Mouse (Mus musculus) macrophage (primary cell): ENCODE data around the gene Prkcg. TPM values are rescaled to one million over a fixed set of nuclear protein-coding genes. Genes with fewer than 3 reads are reported as not detected.

Experiments used
- H3K27ac ChIP-seq: fragments of 350-480 bp; formaldehyde crosslinking; 2 replicates; pipeline ENCODE4 v1.9.0; 2021
- H3K36me3 ChIP-seq: fragments of 350-480 bp; formaldehyde crosslinking; 2 replicates; pipeline ENCODE4 v1.9.0; 2021; ENCODE audit errors: inconsistent target
- H3K4me3 ChIP-seq: fragments of 350-480 bp; formaldehyde crosslinking; 2 replicates; pipeline ENCODE4 v1.9.0; 2021; ENCODE audit errors: inconsistent target
- H3K79me2 ChIP-seq: fragments of 350-480 bp; formaldehyde crosslinking; 2 replicates; pipeline ENCODE4 v1.9.0; 2021; ENCODE audit errors: inconsistent target
- WGBS: methylation state at CpG from one replicate; pipeline ENCODE4 v1.1.7; 2026; ENCODE audit warnings: inconsistent platforms; ENCODE audit not compliant: missing documents; 5-methylcytosine and 5-hydroxymethylcytosine counted together
- polyA plus RNA-seq: library from polyadenylated mRNA; stranded (reverse); fragments of 250-400 nt; gene quantifications from 3 replicates; pipeline ENCODE4 v1.2.4, GENCODE M21; 2018; ENCODE audit warnings: inconsistent platforms

Prkcg gene
- polyA plus RNA-seq, 1 experiment from 2014 or later = 0.11 TPM

- peaks cover 30% of the 10 kb centered on the region for H3K79me2 ChIP-seq
- no peak overlapping the region for H3K27ac ChIP-seq
- 69% methylated on average over 7 of the region's 7 CpGs for WGBS
- H3K4me3 ChIP-seq = no peak overlapping the region
- H3K36me3 ChIP-seq = peaks cover 24% of the 10 kb centered on the region
These were observed 11.1 kb downstream of the Prkcg start for GRCm38 (mm10) chr7:3299941-3300617.

- 77% methylated on average over 8 of the region's 8 CpGs for WGBS
- Histone ChIP-seq H3K4me3 (no peak overlapping the region), H3K27ac (no peak overlapping the region), H3K79me2 (peaks cover 29% of the 10 kb centered on the region), H3K36me3 (peaks cover 24% of the 10 kb centered on the region)
These were observed 12.1 kb downstream of the Prkcg start for GRCm38 (mm10) chr7:3300891-3301627.

- no peak overlapping the region for H3K4me3 ChIP-seq
- 13% methylated on average over 33 of the region's 33 CpGs for WGBS
These were observed 12.9 kb downstream of the Prkcg start for GRCm38 (mm10) chr7:3301628-3302555.

GRCm38 (mm10) chr7:3302556-3303275, 13.7 kb downstream of the Prkcg start:
- no peak overlapping the region for H3K4me3 ChIP-seq
- no peak overlapping the region for H3K27ac ChIP-seq
- WGBS = 6% methylated on average over 16 of the region's 16 CpGs
- peaks cover 12% of the 10 kb centered on the region for H3K79me2 ChIP-seq
- peaks cover 12% of the 10 kb centered on the region for H3K36me3 ChIP-seq

More at GRCm38 (mm10) chr7:3301628-3302555, 12.9 kb downstream of the Prkcg start:
- H3K79me2 ChIP-seq = peaks cover 21% of the 10 kb centered on the region
- no peak overlapping the region for H3K27ac ChIP-seq
- H3K36me3 ChIP-seq = peaks cover 20% of the 10 kb centered on the region

DNA sequence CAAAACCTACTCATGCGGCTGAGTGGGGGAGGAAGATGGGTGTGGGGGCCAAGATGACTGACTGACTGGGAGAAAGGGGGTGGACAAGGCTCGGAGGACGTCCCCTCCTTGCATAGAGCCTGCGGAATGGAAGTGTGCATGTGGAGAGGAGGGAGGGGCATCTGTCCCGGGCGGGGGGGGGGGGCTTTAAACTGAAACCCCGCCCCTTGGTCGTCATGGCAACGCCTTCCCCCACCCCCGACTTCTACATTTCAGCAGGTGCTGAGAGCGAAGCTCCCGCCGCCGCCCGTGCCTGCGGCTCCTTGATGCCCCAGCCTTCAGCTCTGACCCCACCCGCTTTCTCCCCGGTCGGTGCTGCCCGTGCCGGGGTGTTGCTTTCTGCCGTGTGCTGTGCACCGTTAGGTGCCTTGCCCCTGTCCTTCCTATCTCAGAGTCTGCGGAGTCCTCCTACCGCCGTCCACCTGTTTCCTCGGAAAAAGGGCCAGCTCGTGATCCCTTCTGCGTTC, 14.3 kb downstream of the Prkcg start:
- Histone ChIP-seq H3K79me2 (peaks cover 6% of the 10 kb centered on the region), H3K36me3 (0 out of 2 replicates have a peak, but pooled peaks cover 6% of the 10 kb centered on the region), H3K4me3 (no peak overlapping the region), H3K27ac (no peak overlapping the region)
- WGBS = 6% methylated on average over 29 of the region's 29 CpGs

- Histone ChIP-seq H3K27ac (no peak overlapping the region), H3K36me3 (0 out of 2 replicates have a peak, but pooled peaks cover 1% of the 10 kb centered on the region), H3K4me3 (no peak overlapping the region), H3K79me2 (peaks cover 2% of the 10 kb centered on the region; the same call in 1 of the 2 replicates)
- WGBS = 17% methylated on average over 12 of the region's 12 CpGs
These were observed 14.8 kb downstream of the Prkcg start for GRCm38 (mm10) chr7:3303789-3304188.

GRCm38 (mm10) chr7:3304298-3304697, 15.3 kb downstream of the Prkcg start:
- no peak overlapping the region for H3K27ac ChIP-seq
- no peaks in the 10 kb centered on the region for H3K79me2 ChIP-seq
- H3K4me3 ChIP-seq = no peak overlapping the region
- 6% methylated on average over 10 of the region's 10 CpGs for WGBS
- no peaks in the 10 kb centered on the region for H3K36me3 ChIP-seq

DNA sequence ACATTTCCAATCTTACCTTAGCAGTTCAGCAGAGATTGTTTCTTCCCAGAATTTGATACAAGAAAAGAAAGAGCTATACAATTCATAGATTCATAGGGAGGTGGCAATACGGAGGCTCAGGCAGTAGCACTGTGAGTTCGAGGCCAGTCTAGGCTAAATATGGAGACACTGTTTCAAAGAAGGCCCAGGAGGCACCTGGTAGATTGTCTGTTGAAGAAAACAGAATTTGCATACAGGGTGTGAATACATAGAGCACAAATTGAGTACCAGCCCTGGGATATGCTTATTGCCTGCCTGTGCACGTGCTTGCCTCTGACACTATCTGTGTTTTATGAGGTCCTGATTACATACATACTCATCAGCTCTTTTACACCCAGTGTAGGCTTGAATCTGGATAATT, 17.4 kb downstream of the Prkcg start:
- Histone ChIP-seq H3K79me2 (no peaks in the 10 kb centered on the region), H3K36me3 (no peaks in the 10 kb centered on the region), H3K4me3 (no peak overlapping the region), H3K27ac (no peak overlapping the region)
- WGBS = 92% methylated on average over 3 of the region's 3 CpGs

DNA sequence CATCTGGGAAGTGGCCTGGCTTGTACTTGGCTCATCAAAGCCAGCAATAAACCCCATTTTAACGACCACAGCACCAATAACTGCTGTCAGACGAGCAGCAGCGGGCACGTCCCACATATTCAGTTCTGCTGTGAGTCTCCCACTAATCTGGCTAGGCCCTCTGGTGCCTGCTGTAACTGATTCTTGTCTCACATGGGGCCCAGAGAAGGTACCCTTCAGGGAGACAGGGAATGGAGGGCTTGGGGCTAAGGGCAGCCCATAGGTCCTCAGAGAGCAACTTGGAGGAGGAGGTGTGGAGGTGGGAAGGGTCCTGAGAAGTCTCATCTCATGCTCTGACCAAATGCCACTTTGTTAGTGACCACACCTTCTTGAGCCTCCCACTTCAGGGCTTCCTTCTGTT, 19.7 kb downstream of the Prkcg start:
- WGBS = 70% methylated on average over 4 of the region's 4 CpGs
- H3K4me3 ChIP-seq = no peak overlapping the region
- no peaks in the 10 kb centered on the region for H3K36me3 ChIP-seq
- no peak overlapping the region for H3K27ac ChIP-seq
- H3K79me2 ChIP-seq = no peaks in the 10 kb centered on the region

- WGBS = 94% methylated on average over 7 of the region's 7 CpGs
These were observed 21.3 kb downstream of the Prkcg start for GRCm38 (mm10) chr7:3310233-3310632.

GRCm38 (mm10) chr7:3313571-3313970, 24.6 kb downstream of the Prkcg start:
- Histone ChIP-seq H3K4me3 (no peak overlapping the region), H3K36me3 (no peaks in the 10 kb centered on the region), H3K79me2 (no peaks in the 10 kb centered on the region), H3K27ac (no peak overlapping the region)
- 83% methylated on average over 8 of the region's 8 CpGs for WGBS

More at GRCm38 (mm10) chr7:3310233-3310632, 21.3 kb downstream of the Prkcg start:
- Histone ChIP-seq H3K27ac (no peak overlapping the region), H3K4me3 (no peak overlapping the region), H3K79me2 (no peaks in the 10 kb centered on the region), H3K36me3 (no peaks in the 10 kb centered on the region)

DNA sequence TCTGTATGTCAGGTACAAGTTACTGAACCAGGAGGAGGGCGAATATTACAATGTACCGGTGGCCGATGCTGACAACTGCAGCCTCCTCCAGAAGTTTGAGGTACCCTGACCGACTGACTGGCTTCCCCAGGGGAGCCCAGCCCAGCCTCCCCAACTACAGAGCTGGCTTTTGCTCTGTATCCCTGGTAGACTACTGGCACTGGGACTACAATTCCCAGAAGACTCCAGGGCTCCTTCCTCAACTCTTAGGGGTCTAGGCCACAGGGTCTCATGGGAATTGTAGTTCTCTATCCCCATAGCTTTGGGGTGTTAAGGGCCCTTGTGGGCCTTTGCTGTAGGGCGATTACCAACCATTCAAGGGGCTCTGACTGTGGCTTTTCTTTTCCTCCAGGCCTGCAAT, 25.1 kb downstream of the Prkcg start:
- no peaks in the 10 kb centered on the region for H3K36me3 ChIP-seq
- H3K79me2 ChIP-seq = no peaks in the 10 kb centered on the region
- H3K4me3 ChIP-seq = no peak overlapping the region
- WGBS = 88% methylated on average over 5 of the region's 5 CpGs
- H3K27ac ChIP-seq = no peak overlapping the region

DNA sequence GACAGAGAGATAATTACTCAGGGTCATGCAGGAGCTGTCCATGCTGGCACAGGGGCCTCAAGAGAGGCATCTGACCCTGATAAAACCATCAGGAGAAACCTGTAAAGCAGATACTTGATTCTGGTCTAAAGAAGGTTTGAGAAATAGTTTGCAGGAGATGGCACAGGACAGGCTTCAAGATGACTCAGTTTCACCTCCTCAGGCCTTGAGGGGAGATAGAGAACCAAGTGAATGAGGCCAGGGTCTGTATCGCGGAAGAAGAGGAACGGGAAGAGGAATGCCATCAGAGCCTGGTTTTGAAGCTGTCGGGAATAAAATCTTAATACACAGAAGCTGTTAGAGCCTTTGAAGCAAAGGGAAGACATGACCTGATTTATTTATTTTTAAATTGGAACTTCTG, 28.7 kb downstream of the Prkcg start:
- H3K4me3 ChIP-seq = no peak overlapping the region
- H3K79me2 ChIP-seq = no peaks in the 10 kb centered on the region
- no peaks in the 10 kb centered on the region for H3K36me3 ChIP-seq
- WGBS = 62% methylated on average over 4 of the region's 4 CpGs
- H3K27ac ChIP-seq = no peak overlapping the region

DNA sequence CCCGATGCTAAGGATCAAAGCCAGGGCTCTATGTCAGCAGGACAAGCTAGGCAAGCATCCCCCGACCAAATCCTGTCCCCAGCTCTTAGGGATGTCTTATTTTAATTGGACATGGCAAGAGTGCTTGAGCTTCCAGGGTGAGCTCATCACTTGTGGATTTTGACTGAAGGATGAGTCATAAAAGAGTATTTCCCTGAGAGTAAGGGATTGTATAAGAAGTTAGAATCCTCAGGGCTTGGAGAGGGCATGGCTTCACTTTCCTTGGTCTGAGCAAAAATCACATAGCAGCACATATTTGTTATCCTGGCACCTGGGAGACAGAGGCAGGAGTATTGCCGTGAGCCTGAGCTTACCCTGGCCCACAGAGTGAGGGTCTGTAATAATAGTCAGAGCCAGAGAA, 31.9 kb downstream of the Prkcg start:
- Histone ChIP-seq H3K4me3 (no peak overlapping the region), H3K27ac (no peak overlapping the region), H3K79me2 (no peaks in the 10 kb centered on the region), H3K36me3 (no peaks in the 10 kb centered on the region)
- 80% methylated on average over 3 of the region's 3 CpGs for WGBS
